Mouse (Mus musculus): ENCODE data around the gene Gfod1.

Gene Gfod1

GRCm38 (mm10) chr13:43304018-43304431, at the start of gene Gfod1:
TSS of gene Gfod1 (minus strand) at chr13:43304172.
- peak; percentile 97 to 99 for DNase-seq

DNA sequence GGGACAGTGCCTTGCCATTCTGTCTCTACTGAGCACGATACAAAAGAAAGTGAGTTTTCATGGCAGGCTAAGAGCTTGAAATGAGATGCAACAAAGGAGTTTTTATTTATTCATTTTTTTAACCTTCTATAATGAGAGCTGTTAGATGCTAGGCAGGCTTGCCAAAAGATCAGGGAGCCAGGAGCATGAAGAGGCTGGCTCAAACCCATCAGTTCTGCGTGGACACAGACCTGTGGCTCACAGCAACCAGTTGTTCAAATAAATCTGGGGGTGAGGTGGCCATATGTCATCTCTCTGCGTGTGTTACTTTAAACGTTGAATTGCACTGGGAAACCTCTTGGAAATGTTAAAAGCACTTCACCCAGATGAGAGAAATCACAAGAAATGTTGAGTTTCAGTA, 49.4 kb upstream of the Gfod1 start:
- DNase-seq, result no peak

DNA sequence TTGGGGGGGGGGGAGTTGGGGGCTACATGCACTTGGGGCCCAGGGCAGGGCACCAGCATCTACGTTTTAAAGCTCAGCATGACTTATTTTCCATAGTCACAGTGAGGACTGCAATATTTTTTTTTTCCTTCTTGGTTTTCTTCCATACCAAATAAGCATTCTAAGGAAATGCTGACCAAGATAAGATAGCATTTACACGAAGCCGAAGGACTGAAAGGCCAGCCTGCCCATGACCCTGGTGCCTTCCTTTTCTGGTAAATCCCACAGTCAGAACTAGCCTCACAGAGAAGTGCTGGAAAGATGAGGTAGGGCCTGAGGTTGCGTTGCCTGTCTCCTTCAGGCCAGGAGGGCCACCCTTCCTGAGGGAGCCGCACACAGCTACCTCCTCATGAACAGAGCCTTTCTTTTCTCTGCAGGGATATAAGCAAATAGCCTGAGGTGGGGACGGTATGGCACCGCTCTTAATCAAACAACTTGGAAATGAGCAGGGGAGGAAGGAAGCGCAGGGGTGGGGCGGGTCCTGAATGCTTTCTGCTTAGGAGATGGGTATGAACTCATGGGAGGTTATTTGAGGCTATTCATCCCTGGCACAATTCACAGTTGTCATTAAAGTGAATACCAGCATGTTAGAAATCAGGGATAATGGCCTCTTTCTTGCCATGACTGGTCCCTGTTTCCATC, 46.7 kb upstream of the Gfod1 start:
- DNase-seq, result peak; percentile 32 to 59

DNA sequence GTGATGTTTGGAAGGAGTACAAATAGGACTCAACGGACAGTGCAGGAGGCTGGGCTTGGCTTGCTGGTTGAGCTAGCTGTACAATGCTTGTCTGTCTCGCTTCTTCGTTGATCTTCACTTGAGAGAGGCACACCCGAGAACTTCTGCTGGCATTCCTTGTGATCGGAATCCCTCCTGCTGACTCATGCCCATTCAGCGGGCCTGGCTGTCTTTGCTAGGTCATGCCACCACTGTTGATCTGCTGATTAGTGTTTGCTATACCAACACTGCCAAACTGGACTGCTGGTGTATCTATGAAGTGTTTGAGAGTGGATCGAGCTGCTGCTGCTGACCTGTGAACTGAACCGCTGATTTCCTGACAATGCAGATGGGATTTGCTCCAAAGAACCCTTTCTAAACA, 45.4 kb upstream of the Gfod1 start:
- peak in 1 of 2 experiments; percentile 25 for DNase-seq

- DNase-seq, result no peak
Observed at GRCm38 (mm10) chr13:43346825-43347224, 42.9 kb upstream of the Gfod1 start.

DNA sequence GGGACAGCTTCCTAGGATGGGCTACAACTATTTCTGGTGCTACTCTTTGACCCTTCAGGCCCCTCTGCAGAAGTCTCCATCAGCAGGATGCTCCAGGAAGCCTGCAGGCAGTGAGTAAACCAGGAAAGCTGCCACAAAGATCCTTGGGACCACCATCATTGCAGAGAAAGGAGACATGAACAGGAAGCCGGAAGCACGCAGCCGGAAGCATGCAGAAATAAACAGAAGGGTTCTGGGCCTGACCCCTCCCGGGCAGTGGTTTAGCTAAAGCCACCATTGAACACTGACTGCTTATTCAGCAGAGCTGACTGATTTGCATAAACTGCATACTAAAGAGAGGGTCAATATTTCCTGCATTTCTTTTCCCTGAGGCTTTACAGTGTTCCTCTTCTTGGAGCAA, 34.7 kb upstream of the Gfod1 start:
- DNase-seq, result peak; percentile 34 to 58

GRCm38 (mm10) chr13:43338001-43338400, 34.0 kb upstream of the Gfod1 start:
- DNase-seq, result no peak

DNA sequence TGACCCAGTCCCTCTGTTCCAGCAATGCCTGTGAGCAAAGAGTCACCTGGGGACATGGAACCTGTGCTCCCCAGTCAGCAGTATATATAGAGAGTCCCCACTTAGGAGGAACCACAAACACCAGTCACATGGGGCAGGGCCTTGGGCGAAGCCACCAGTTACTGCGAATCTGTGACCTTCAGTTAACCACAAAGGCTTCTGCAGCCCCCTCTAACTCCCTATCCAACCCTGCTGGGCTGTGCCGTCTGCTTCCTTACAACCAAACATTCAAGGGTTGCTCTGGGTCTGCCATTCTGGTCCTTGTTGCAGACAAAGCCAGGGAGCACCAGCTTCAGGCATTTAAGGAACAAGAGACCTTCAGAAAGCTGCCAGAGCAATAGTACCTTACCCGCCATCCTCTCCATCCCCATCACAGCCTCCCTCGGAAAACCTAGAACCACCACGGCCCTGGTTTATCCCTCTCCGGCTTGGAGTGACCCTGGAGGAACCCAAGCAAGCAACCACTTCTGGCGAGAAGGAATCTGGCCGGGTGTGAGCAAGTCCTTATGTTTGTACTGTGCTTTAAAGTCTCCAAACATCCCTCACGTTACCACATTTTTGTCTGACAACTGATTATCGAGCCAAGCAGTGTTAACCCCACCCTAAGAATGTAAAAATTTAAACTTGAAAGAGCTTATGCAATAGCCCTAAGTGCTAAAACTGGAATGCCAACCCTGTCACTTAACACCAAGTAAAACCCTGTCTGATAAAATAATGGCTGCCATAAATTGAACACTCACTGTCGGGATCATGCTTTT, 32.7 kb upstream of the Gfod1 start:
- peak; percentile 17 to 55 for DNase-seq

GRCm38 (mm10) chr13:43332591-43332990, 28.6 kb upstream of the Gfod1 start:
- DNase-seq, result peak in 1 of 2 experiments; percentile 31

GRCm38 (mm10) chr13:43331721-43332444, 27.9 kb upstream of the Gfod1 start:
- no peak for DNase-seq

DNA sequence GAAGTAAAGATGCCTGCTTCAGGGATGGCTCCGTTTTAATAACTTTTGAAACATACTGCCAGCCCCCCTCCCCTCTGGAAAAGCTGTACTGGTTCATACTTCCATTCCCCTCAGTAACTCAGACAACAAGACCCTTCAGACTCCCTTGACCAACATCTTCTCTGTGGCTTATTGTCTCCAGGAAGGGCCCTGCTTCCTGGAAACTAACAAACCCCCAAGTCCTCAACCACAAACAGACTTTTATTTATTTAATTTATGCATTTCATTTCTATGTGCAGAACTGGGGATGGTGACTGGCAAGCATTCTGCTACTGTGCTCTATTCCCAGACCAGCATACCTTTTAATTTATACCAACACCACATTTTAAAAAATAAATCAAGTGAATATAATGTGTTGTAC, 21.5 kb upstream of the Gfod1 start:
- DNase-seq, result no peak

GRCm38 (mm10) chr13:43321492-43321891, 17.5 kb upstream of the Gfod1 start:
- no peak for DNase-seq

- no peak for DNase-seq
Observed at GRCm38 (mm10) chr13:43319396-43319795, 15.4 kb upstream of the Gfod1 start.

- no peak for DNase-seq
Observed at GRCm38 (mm10) chr13:43317411-43317810, 13.4 kb upstream of the Gfod1 start.

DNA sequence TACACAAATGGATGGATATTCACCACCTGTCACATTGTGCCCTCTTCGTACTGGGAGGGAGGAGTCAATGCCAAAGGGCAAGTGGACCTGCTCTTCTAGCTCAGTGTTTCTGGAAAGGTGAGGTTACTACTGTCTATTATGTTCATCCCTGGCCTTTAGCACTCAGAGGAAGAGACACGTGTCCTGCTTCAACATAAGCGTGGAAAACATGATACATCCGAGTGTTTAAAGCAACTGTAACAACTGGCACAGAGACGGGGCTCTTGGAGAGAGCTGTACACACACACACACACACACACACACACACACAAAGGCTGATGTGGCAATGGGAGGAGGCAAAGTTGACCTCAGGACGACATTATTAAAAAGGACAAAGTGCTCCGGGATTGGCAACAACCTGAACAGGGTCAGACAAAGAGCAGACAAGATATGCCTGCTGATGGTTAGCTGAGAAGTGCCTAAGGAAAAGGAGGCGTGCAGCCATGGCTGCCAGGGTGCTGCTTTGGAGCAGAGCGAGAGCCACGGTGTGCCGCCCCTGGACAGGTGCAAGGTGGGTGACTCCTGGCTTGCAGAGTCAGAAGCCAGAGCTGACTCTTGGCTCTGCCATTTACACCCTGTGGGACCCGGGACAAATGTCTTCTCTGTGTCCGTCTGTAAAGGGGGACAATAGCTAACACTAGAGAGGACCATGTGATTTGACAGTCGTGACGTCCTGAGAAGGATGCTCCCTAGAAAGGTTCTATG, 1.4 kb upstream of the Gfod1 start:
- DNase-seq, result no peak

DNA sequence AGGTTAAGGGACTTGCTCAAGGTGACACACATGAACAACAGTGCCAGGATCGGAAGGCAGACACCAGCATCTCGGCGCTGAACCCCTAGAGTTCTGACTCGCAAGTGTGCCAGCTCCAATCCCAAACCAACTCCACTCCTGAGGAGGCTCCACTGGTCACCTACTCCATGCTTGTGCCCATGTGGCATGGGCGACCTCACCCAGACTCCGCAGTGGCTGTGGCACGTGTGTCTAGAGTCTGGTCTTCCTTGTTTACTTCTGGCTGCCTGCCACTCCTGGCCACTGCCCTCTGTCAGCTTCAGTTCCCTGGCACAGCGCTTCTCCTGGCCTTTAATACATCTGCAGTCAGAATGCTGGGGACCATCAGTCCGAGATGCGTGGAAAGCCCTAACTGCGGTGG, 728 bp upstream of the Gfod1 start:
- DNase-seq, result peak; percentile 67 to 80

- DNase-seq, result peak in 1 of 2 experiments; percentile 58
Observed at GRCm38 (mm10) chr13:43303161-43303965, 609 bp downstream of the Gfod1 start.

- no peak for DNase-seq
Observed at GRCm38 (mm10) chr13:43302651-43303160, 1.3 kb downstream of the Gfod1 start.

- no peak for DNase-seq
Observed at GRCm38 (mm10) chr13:43302239-43302638, 1.7 kb downstream of the Gfod1 start.

GRCm38 (mm10) chr13:43300906-43301305, 3.1 kb downstream of the Gfod1 start:
- DNase-seq, result no peak

GRCm38 (mm10) chr13:43300366-43300765, 3.6 kb downstream of the Gfod1 start:
- no peak for DNase-seq

DNA sequence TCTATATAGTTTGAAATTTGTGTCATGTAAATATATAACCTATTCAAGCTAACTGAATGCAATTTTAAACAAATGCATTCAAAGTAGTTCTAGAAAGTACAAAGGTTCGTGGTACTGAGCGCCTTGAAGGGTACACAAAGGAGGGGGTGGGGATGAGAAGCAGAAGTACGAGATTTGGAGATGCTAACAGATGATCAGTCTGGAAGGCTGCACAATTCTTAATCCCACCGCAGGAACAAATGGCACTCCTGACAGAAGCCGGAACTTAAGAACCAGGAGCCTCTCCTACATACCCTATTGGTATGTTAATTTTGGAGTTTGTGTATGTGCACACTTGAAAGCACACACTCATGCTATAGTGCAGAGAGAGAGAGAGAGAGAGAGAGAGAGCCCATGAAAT, 4.8 kb downstream of the Gfod1 start:
- DNase-seq, result no peak
